9 mouse cellular contexts compared by ENCODE assay signal in the genomic region with DNA sequence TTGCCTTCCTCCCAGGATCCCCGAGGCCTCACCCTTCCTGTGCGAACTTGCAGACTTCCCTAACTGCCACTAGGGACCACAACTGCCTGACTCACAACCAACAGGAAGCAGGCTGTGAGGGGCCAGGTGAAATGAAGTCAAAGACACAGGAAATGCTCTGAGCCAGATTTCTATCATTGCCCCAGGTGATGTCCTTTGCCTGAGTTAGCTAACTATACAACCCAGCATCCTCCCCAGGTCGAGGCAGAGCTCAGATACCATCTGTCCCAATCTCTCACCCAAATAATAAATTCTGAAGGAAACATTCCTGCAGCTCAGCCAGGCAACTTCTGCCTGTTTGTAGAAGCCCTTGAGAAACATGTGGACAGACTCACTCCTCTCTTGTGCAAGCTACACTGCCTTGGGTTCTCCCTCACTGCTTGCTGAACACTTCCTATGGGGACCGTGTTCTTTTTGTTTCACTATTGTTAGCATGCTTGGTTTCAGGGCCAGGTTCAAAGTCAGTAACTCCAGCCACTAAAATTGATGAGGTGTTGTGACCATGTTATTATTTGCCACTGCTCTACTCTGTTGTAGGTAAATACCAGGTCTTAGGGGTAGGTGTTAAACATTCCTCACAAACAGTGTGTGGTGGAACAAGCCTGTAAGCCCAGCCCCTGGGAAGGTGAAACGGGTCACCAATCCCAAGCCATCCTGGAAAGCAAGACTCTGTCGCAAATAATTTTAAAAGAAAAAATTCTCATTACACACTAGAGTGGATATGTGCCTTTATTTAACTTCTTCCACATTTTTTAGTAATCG.
DNase-seq lines count a peak whose midpoint lies in the region; ATAC-seq lines count a peak whose summit lies in the region.
"Had no signal": no experiment of that assay in that cellular context is flagged by ENCODE, and none has a peak within 500 bp of the region (broad histone marks: within the 10 kb centered on the region; RNA-seq: fewer than 3 reads in every experiment).

No protein-coding gene starts in this region.

- H3K27ac ChIP-seq in liver, embryonic 12.5 days = no peak overlapping the region
- no peak overlapping the region for H3K27ac ChIP-seq in hindbrain, embryonic 14.5 days

- H3K4me1 ChIP-seq in liver, embryonic 12.5 days = peaks cover 13% of the 10 kb centered on the region
- H3K4me1 ChIP-seq in hindbrain, embryonic 14.5 days (replicated peaks; ENCODE audit: control insufficient read depth, insufficient read depth, low read length) = no peaks in the 10 kb centered on the region

- no peak overlapping the region for H3K9ac ChIP-seq in liver, embryonic 12.5 days
- H3K9ac ChIP-seq in hindbrain, embryonic 14.5 days = no peak overlapping the region

- 29% methylated on average over 7 of the region's 7 CpGs for WGBS in liver, embryonic 12.5 days (ENCODE audit: insufficient replicate concordance)
- 74% methylated on average over 7 of the region's 7 CpGs for WGBS in hindbrain, embryonic 14.5 days

- ATAC-seq in liver, embryonic 12.5 days = 0 out of 2 replicates have a peak, but pooled peaks have one; percentile 25
- no peak for ATAC-seq in hindbrain, embryonic 14.5 days (ENCODE audit: low FRiP score)

- intact Hi-C loops in heart, postnatal 25 days (cut with DNase I) = no loop called here

- peak; percentile 59 for DNase-seq in CD4-positive helper T cell, adult 2 months (ENCODE audit: low read depth, low spot score)
- DNase-seq in adrenal gland, postnatal 14 days = peak; percentile 30
- peak; percentile 47 for DNase-seq in heart, postnatal 25 days (ENCODE audit: low spot score)
- DNase-seq in spleen, postnatal 36 days (ENCODE audit: low spot score in 2 of 2) = peak; percentile 66 to 73
- DNase-seq in hindbrain, embryonic 14.5 days (ENCODE audit: low spot score) = no peak
- DNase-seq in embryo, embryonic 9.5 days (ENCODE audit: extremely low spot score) = no peak
- no peak for DNase-seq in adipocyte (ENCODE audit: low spot score)

- no peaks in the 10 kb centered on the region for H3K36me3 ChIP-seq in liver, embryonic 12.5 days
- H3K36me3 ChIP-seq in hindbrain, embryonic 14.5 days (replicated peaks; ENCODE audit: control insufficient read depth, insufficient read depth) = no peaks in the 10 kb centered on the region

- H3K27me3 ChIP-seq in liver, embryonic 12.5 days (replicated peaks) = no peaks in the 10 kb centered on the region
- no peaks in the 10 kb centered on the region for H3K27me3 ChIP-seq in hindbrain, embryonic 14.5 days (ENCODE audit: control insufficient read depth, insufficient read depth, low read length)

- no peak overlapping the region for H3K4me3 ChIP-seq in liver, embryonic 12.5 days
- H3K4me3 ChIP-seq in hindbrain, embryonic 14.5 days (replicated peaks; ENCODE audit: low read length) = no peak overlapping the region
- H3K4me3 ChIP-seq: myocyte had no signal

- H3K4me2 ChIP-seq in liver, embryonic 12.5 days = no peak overlapping the region
- no peak overlapping the region for H3K4me2 ChIP-seq in hindbrain, embryonic 14.5 days (replicated peaks)

- H3K9me3 ChIP-seq in liver, embryonic 12.5 days (replicated peaks) = no peaks in the 10 kb centered on the region
- H3K9me3 ChIP-seq in hindbrain, embryonic 14.5 days (ENCODE audit: control insufficient read depth, low read length) = no peaks in the 10 kb centered on the region

Comparison
In these comparisons a context has a peak if more than half of its experiments do, and no peak if none do; other contexts are left out.
1. DNase-seq: peak in CD4-positive helper T cell, adult 2 months (single experiment), adrenal gland, postnatal 14 days (single experiment), heart, postnatal 25 days (single experiment) and spleen, postnatal 36 days (2 of 2); none in hindbrain, embryonic 14.5 days (single experiment), embryo, embryonic 9.5 days (single experiment) and adipocyte (single experiment).